Mouse (Mus musculus): ENCODE measurements at regions not wholly inside any gene's neighbourhood (a gene's known extent, or its start where the extent isn't known, plus 50 kb on each side); places are given as distances from the start of the nearest gene placed in this dataset.

- no peak for DNase-seq (ENCODE audit: low spot score in 2 of 2)
Measured at GRCm38 (mm10) chr12:13164791-13165190, 84.2 kb downstream of the Ddx1 start.

GRCm38 (mm10) chr12:13161051-13161450, 88.0 kb downstream of the Ddx1 start:
- DNase-seq (ENCODE audit: low spot score in 2 of 2): no peak

- DNase-seq (ENCODE audit: low spot score in 2 of 2): peak in 1 of 2 experiments; percentile 23
Measured at GRCm38 (mm10) chr12:13159346-13160055, 89.5 kb downstream of the Ddx1 start.

GRCm38 (mm10) chr12:13157666-13158381, 91.2 kb downstream of the Ddx1 start:
- no peak for DNase-seq (ENCODE audit: low spot score in 2 of 2)

- DNase-seq (ENCODE audit: low spot score in 2 of 2): no peak
Measured at GRCm38 (mm10) chr12:13157089-13157488, 91.9 kb downstream of the Ddx1 start.

GRCm38 (mm10) chr12:13150751-13151150, 98.3 kb downstream of the Ddx1 start:
- no peak for DNase-seq (ENCODE audit: low spot score in 2 of 2)

- no peak for DNase-seq (ENCODE audit: low spot score in 2 of 2)
Measured at GRCm38 (mm10) chr12:13147251-13147650, 101.8 kb downstream of the Ddx1 start.

- DNase-seq (ENCODE audit: low spot score in 2 of 2): no peak
Measured at GRCm38 (mm10) chr12:13145186-13146115, 103.6 kb downstream of the Ddx1 start.

GRCm38 (mm10) chr12:13144739-13145138, 104.3 kb downstream of the Ddx1 start:
- peak; percentile 53 to 57 for DNase-seq (ENCODE audit: low spot score in 2 of 2)

- peak; percentile 70 to 77 for DNase-seq (ENCODE audit: low spot score in 2 of 2)
Measured at GRCm38 (mm10) chr12:13140636-13141035, 108.4 kb downstream of the Ddx1 start.

- DNase-seq (ENCODE audit: low spot score in 2 of 2): no peak
Measured at GRCm38 (mm10) chr12:13139189-13139588, 109.8 kb downstream of the Ddx1 start.

GRCm38 (mm10) chr12:13134168-13134567, 114.8 kb downstream of the Ddx1 start:
- DNase-seq (ENCODE audit: low spot score in 2 of 2): no peak

- no peak for DNase-seq (ENCODE audit: low spot score in 2 of 2)
Measured at GRCm38 (mm10) chr12:13129677-13130082, 119.3 kb downstream of the Ddx1 start.

GRCm38 (mm10) chr12:13127407-13127806, 121.6 kb downstream of the Ddx1 start:
- DNase-seq (ENCODE audit: low spot score in 2 of 2): no peak

- no peak for DNase-seq (ENCODE audit: low spot score in 2 of 2)
Measured at GRCm38 (mm10) chr12:13125054-13125453, 124.0 kb downstream of the Ddx1 start.

GRCm38 (mm10) chr12:13122282-13122681, 126.7 kb downstream of the Ddx1 start:
- DNase-seq (ENCODE audit: low spot score in 2 of 2): no peak

- DNase-seq (ENCODE audit: low spot score in 2 of 2): no peak
Measured at GRCm38 (mm10) chr12:13120581-13120980, 128.4 kb downstream of the Ddx1 start.

GRCm38 (mm10) chr12:13119653-13120052, 129.4 kb downstream of the Ddx1 start:
- no peak for DNase-seq (ENCODE audit: low spot score in 2 of 2)

- DNase-seq (ENCODE audit: low spot score in 2 of 2): no peak
Measured at GRCm38 (mm10) chr12:13118026-13118425, 131.0 kb downstream of the Ddx1 start.

- no peak for DNase-seq (ENCODE audit: low spot score in 2 of 2)
Measured at GRCm38 (mm10) chr12:13114341-13114740, 134.7 kb downstream of the Ddx1 start.

- peak; percentile 17 to 32 for DNase-seq (ENCODE audit: low spot score in 2 of 2)
Measured at GRCm38 (mm10) chr12:13106931-13107330, 142.1 kb downstream of the Ddx1 start.

Data from left cerebral cortex, adult 18-20 months (tissue).